Mouse (Mus musculus): ENCODE measurements around the gene Zfp85. TPM values are rescaled to one million over a fixed set of nuclear protein-coding genes. Genes with fewer than 3 reads are reported as not detected.
"Not testable (repeated sequence)": the region's sequence is repeated elsewhere in the genome, so short reads cannot be mapped to it uniquely, and the experiment has no call there.

Zfp85 gene
- polyA plus RNA-seq, 1 experiment: 0.12 TPM

GRCm38 (mm10) chr13:67742941-67743340 lies 12.1 kb downstream of the Zfp85 start:
- no peak overlapping the region for H3K4me3 ChIP-seq (replicated peaks)
- H3K9me3 ChIP-seq: peaks cover 38% of the 10 kb centered on the region
- H3K36me3 ChIP-seq (replicated peaks; ENCODE audit: low read length): peaks cover 10% of the 10 kb centered on the region
- no peaks in the 10 kb centered on the region for H3K4me1 ChIP-seq
- TF ChIP-seq FLI1 (IDR thresholded peaks at IDR 0.05; ENCODE audit: low read length) (no peak), GATA1 (IDR thresholded peaks at IDR 0.05; ENCODE audit: borderline replicate concordance, low read length) (no peak)
- no peaks in the 10 kb centered on the region for H3K27me3 ChIP-seq (replicated peaks)

- not testable (repeated sequence) for H3K36me3 ChIP-seq (replicated peaks; ENCODE audit: low read length); H3K4me3 ChIP-seq (replicated peaks); H3K27me3 ChIP-seq (replicated peaks); H3K4me1 ChIP-seq
- peaks cover 50% of the 10 kb centered on the region for H3K9me3 ChIP-seq
These were observed 20.6 kb downstream of the Zfp85 start for GRCm38 (mm10) chr13:67734391-67734790.

- H3K27me3 ChIP-seq (replicated peaks); H3K36me3 ChIP-seq (replicated peaks; ENCODE audit: low read length); H3K4me3 ChIP-seq (replicated peaks): not testable (repeated sequence)
- peaks cover 16% of the 10 kb centered on the region for H3K4me1 ChIP-seq
- peaks cover 40% of the 10 kb centered on the region for H3K9me3 ChIP-seq
These were observed 25.6 kb downstream of the Zfp85 start for GRCm38 (mm10) chr13:67729441-67729840.

GRCm38 (mm10) chr13:67728641-67729318 lies 26.2 kb downstream of the Zfp85 start, which contains the start of gene Zfp65:
Gene Zfp65 (minus strand): TSS chr13:67729173.
- Histone ChIP-seq H3K4me1 (peaks cover 16% of the 10 kb centered on the region), H3K27me3 (replicated peaks) (no peaks in the 10 kb centered on the region), H3K36me3 (replicated peaks; ENCODE audit: low read length) (no peaks in the 10 kb centered on the region), H3K4me3 (replicated peaks) (peak within 1 kb of the TSS; percentile 90), H3K9me3 (peaks cover 33% of the 10 kb centered on the region)
- TF ChIP-seq GATA1 (IDR thresholded peaks at IDR 0.05; ENCODE audit: borderline replicate concordance, low read length) (no peak), FLI1 (IDR thresholded peaks at IDR 0.05; ENCODE audit: low read length) (no peak)

- TF ChIP-seq FLI1 (IDR thresholded peaks at IDR 0.05; ENCODE audit: low read length) (no peak), GATA1 (IDR thresholded peaks at IDR 0.05; ENCODE audit: borderline replicate concordance, low read length) (no peak)
- Histone ChIP-seq H3K36me3 (replicated peaks; ENCODE audit: low read length) (no peaks in the 10 kb centered on the region), H3K9me3 (peaks cover 27% of the 10 kb centered on the region), H3K27me3 (replicated peaks) (no peaks in the 10 kb centered on the region), H3K4me3 (replicated peaks) (peak overlapping the region; percentile 90), H3K4me1 (peaks cover 19% of the 10 kb centered on the region)
These were observed 26.9 kb downstream of the Zfp85 start for GRCm38 (mm10) chr13:67728106-67728505.

GRCm38 (mm10) chr13:67725331-67725730 lies 29.7 kb downstream of the Zfp85 start:
- H3K4me1 ChIP-seq: peaks cover 20% of the 10 kb centered on the region
- not testable (repeated sequence) for H3K4me3 ChIP-seq (replicated peaks); H3K36me3 ChIP-seq (replicated peaks; ENCODE audit: low read length); H3K27me3 ChIP-seq (replicated peaks); H3K9me3 ChIP-seq

- H3K4me3 ChIP-seq (replicated peaks): peak overlapping the region; percentile 92
- H3K36me3 ChIP-seq (replicated peaks; ENCODE audit: low read length): peaks cover 8% of the 10 kb centered on the region
- no peaks in the 10 kb centered on the region for H3K9me3 ChIP-seq
- H3K27me3 ChIP-seq (replicated peaks): no peaks in the 10 kb centered on the region
- peaks cover 15% of the 10 kb centered on the region for H3K4me1 ChIP-seq
- TF ChIP-seq FLI1 (IDR thresholded peaks at IDR 0.05; ENCODE audit: low read length): no peak
- no peak for TF ChIP-seq GATA1 (IDR thresholded peaks at IDR 0.05; ENCODE audit: borderline replicate concordance, low read length)
These were observed 31.1 kb downstream of the Zfp85 start for GRCm38 (mm10) chr13:67723848-67724479.

Other genes starting within 250 kb of the Zfp85 start
- not detected in 2 replicates for gene Gm26965, start 229.1 kb downstream of the Zfp85 start, polyA plus RNA-seq (2012; ENCODE audit: insufficient read depth, low replicate concordance)
- gene Zfp87, start 229.1 kb downstream of the Zfp85 start, polyA plus RNA-seq (2012; ENCODE audit: insufficient read depth, low replicate concordance): 0.17 TPM in 1 of 2 replicates, not detected in the other
- gene Zfp748, start 201.4 kb downstream of the Zfp85 start, polyA plus RNA-seq (2012; ENCODE audit: insufficient read depth, low replicate concordance): 0.09 TPM in 1 of 2 replicates, not detected in the other
- gene Zfp729b, start 145.5 kb downstream of the Zfp85 start, polyA plus RNA-seq (2012; ENCODE audit: insufficient read depth, low replicate concordance): 0.18 TPM in 1 of 2 replicates, not detected in the other
- gene Gm49345, start 117.5 kb downstream of the Zfp85 start, polyA plus RNA-seq (2012; ENCODE audit: insufficient read depth, low replicate concordance): not detected in 2 replicates
- 0.26 TPM in 1 of 2 replicates, not detected in the other for gene Zfp729a, start 117.4 kb downstream of the Zfp85 start, polyA plus RNA-seq (2012; ENCODE audit: insufficient read depth, low replicate concordance)
- gene Zfp738, start 68.2 kb downstream of the Zfp85 start, polyA plus RNA-seq (2012; ENCODE audit: insufficient read depth, low replicate concordance): 0.26 and 3.6 TPM in 2 replicates
- not detected in 2 replicates for gene Zfp65, start 26.1 kb downstream of the Zfp85 start, polyA plus RNA-seq (2012; ENCODE audit: insufficient read depth, low replicate concordance)
- 0.17 TPM in 1 of 2 replicates, not detected in the other for gene Zfp493, start 24.5 kb upstream of the Zfp85 start, polyA plus RNA-seq (2012; ENCODE audit: insufficient read depth, low replicate concordance)
- not detected in 2 replicates for gene Zfp273, start 58.5 kb upstream of the Zfp85 start, polyA plus RNA-seq (2012; ENCODE audit: insufficient read depth, low replicate concordance)
- gene Gm10037, start 75.9 kb upstream of the Zfp85 start, polyA plus RNA-seq (2012; ENCODE audit: insufficient read depth, low replicate concordance): not detected in 2 replicates
- not detected in 2 replicates for gene BC048507, start 108.1 kb upstream of the Zfp85 start, polyA plus RNA-seq (2012; ENCODE audit: insufficient read depth, low replicate concordance)

Data from megakaryocyte, embryonic 14.5 days (primary cell).